ENCODE assay signal across 8 mouse cellular contexts in the genomic region with DNA sequence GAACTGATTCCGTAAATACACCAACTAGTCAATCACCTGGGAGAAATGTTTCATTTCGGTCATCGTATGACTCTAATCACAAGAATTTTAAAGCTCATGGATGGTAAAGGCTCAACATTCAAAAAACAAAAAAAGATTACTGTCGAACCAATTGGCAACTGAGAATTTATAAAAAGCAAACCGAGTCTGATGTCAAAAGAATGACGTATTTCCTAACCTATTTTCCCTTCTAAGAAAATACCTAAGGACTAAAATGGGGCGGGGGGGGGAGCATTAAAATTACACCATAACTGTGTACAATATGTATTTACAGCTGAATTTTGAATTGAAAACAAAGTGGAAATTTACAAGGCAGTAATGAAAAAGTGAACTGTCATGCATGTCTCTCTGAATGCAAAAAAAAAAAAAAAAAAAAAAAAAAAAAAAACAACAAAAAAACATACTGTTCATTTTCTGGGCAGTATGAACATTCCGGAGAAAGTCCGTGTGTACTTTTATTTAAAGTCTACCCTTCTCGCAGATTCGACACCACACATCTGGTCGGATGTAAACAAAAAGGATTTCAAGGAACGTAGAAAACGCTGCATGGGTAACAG. TPM values are rescaled to one million over a fixed set of nuclear protein-coding genes. Genes with fewer than 3 reads are reported as not detected.
A peak's percentile ranks its signal among the peaks of the same experiment; 100 is the strongest.
DNase-seq lines count a peak whose midpoint lies in the region; ATAC-seq and TF ChIP-seq lines count a peak whose summit lies in the region.

No protein-coding gene starts in this region.

- H3K9ac ChIP-seq in heart, embryonic 13.5 days = peak overlapping the region; percentile 91
- H3K9ac ChIP-seq in ES-E14 (ENCODE audit: insufficient read depth, low read depth, low read length, poor library complexity, severe bottlenecking) = peak overlapping the region; percentile 97
- H3K9ac ChIP-seq in forebrain, embryonic 15.5 days (replicated peaks) = peak overlapping the region; percentile 56
- H3K9ac ChIP-seq in liver, postnatal 0 days (replicated peaks) = peak overlapping the region; percentile 82

- in situ Hi-C loops in ES-E14 (cut with MboI; ENCODE audit: low sequenced_read_pairs in 2 of 2, unreplicated experiment in 2 of 2) = no loop called here

- peaks cover 23% of the 10 kb centered on the region for H3K36me3 ChIP-seq in heart, embryonic 13.5 days
- H3K36me3 ChIP-seq in ES-E14 (ENCODE audit: control insufficient read depth, insufficient read depth, low read length, poor library complexity, severe bottlenecking) = peaks cover 3% of the 10 kb centered on the region
- peaks cover 16% of the 10 kb centered on the region for H3K36me3 ChIP-seq in forebrain, embryonic 15.5 days
- peaks cover 21% of the 10 kb centered on the region for H3K36me3 ChIP-seq in liver, postnatal 0 days (replicated peaks; ENCODE audit: insufficient read depth, low read length)

- ATAC-seq in heart, embryonic 13.5 days (ENCODE audit: extremely low read depth, insufficient number of reproducible peaks, low FRiP score, low TSS enrichment) = no peak
- no peak for ATAC-seq in forebrain, embryonic 15.5 days (replicated peaks)
- ATAC-seq in liver, postnatal 0 days = no peak
- no peak for ATAC-seq in erythroid progenitor cell, adult 5-6 weeks (replicated peaks; ENCODE audit: low FRiP score, poor library complexity, severe bottlenecking)

- H3K4me3 ChIP-seq in heart, embryonic 13.5 days = peak overlapping the region; percentile 85
- H3K4me3 ChIP-seq in ES-E14 (ENCODE audit: insufficient read depth in 1 of 2, low read depth in 1 of 2, low read length in 2 of 2, poor library complexity in 1 of 2, severe bottlenecking in 1 of 2) = peak overlapping the region; percentile 87 to 97
- peak overlapping the region; percentile 54 for H3K4me3 ChIP-seq in forebrain, embryonic 15.5 days
- peak overlapping the region; percentile 70 for H3K4me3 ChIP-seq in liver, postnatal 0 days (ENCODE audit: low read depth, low read length)

- H3K27ac ChIP-seq in heart, embryonic 13.5 days (replicated peaks) = peak overlapping the region; percentile 97
- peak overlapping the region; percentile 87 for H3K27ac ChIP-seq in ES-E14 (ENCODE audit: insufficient read depth, low read depth, low read length, poor library complexity, severe bottlenecking)
- peak overlapping the region; percentile 78 for H3K27ac ChIP-seq in forebrain, embryonic 15.5 days (replicated peaks)
- peak overlapping the region; percentile 95 for H3K27ac ChIP-seq in liver, postnatal 0 days (ENCODE audit: low read depth)

- 20% methylated on average over 14 of the region's 14 CpGs for WGBS in heart, embryonic 13.5 days
- 25% methylated on average over 14 of the region's 14 CpGs for WGBS in forebrain, embryonic 15.5 days
- WGBS in liver, postnatal 0 days (ENCODE audit: insufficient replicate concordance) = 23% methylated on average over 14 of the region's 14 CpGs

- H3K4me1 ChIP-seq in heart, embryonic 13.5 days = peaks cover 19% of the 10 kb centered on the region
- H3K4me1 ChIP-seq in ES-E14 (ENCODE audit: control insufficient read depth in 2 of 2, insufficient read depth in 2 of 2, low read length in 2 of 2, poor library complexity in 1 of 2) = peaks cover 0 to 2% of the 10 kb centered on the region in 2 experiments; a peak in 1 of 4 replicates
- H3K4me1 ChIP-seq in forebrain, embryonic 15.5 days = peaks cover 13% of the 10 kb centered on the region
- peaks cover 5% of the 10 kb centered on the region; the same call in 1 of the 2 replicates for H3K4me1 ChIP-seq in liver, postnatal 0 days (ENCODE audit: insufficient read depth)

- TF ChIP-seq CTCF in liver, postnatal 0 days (IDR thresholded peaks at IDR 0.05; ENCODE audit: low read depth) = no peak

- no peaks in the 10 kb centered on the region for H3K9me3 ChIP-seq in heart, embryonic 13.5 days
- H3K9me3 ChIP-seq in ES-E14 (ENCODE audit: control insufficient read depth, insufficient read depth, low read depth, low read length) = no peaks in the 10 kb centered on the region
- H3K9me3 ChIP-seq in forebrain, embryonic 15.5 days = no peaks in the 10 kb centered on the region
- no peaks in the 10 kb centered on the region for H3K9me3 ChIP-seq in liver, postnatal 0 days (ENCODE audit: low read length)

- no peak for DNase-seq in heart, postnatal 4 days
- DNase-seq in ES-E14 (ENCODE audit: low read depth, low spot score) = no peak
- no peak for DNase-seq in liver, postnatal 0 days
- DNase-seq in layer of hippocampus, adult 8-10 months (ENCODE audit: low spot score in 2 of 2) = no peak
- no peak for DNase-seq in embryo, embryonic 11 days

- H3K27me3 ChIP-seq in heart, embryonic 13.5 days (replicated peaks) = no peaks in the 10 kb centered on the region
- no peaks in the 10 kb centered on the region for H3K27me3 ChIP-seq in forebrain, embryonic 15.5 days
- no peaks in the 10 kb centered on the region for H3K27me3 ChIP-seq in liver, postnatal 0 days (ENCODE audit: insufficient read depth, low read length)

- H3K4me2 ChIP-seq in heart, embryonic 13.5 days = peak overlapping the region; percentile 81
- peak overlapping the region; percentile 60 for H3K4me2 ChIP-seq in forebrain, embryonic 15.5 days (replicated peaks)
- H3K4me2 ChIP-seq in liver, postnatal 0 days (ENCODE audit: low read depth, low read length) = peak overlapping the region; percentile 83

- no peak for TF ChIP-seq EP300 in liver, postnatal 0 days (IDR thresholded peaks at IDR 0.05; ENCODE audit: low read depth)

TF ChIP-seq in ES-E14, 5 proteins besides CTCF, POLR2A, EP300 and RAD21:
- TF ChIP-seq MAFK (IDR thresholded peaks at IDR 0.05; ENCODE audit: insufficient read depth, low read depth, low read length) = no peak
- peak; percentile 38; the same call in 1 of the 2 replicates for TF ChIP-seq ZNF384 (IDR thresholded peaks at IDR 0.05; ENCODE audit: low read depth, low read length)

RNA-seq across cellular contexts. Expression of a gene that starts 0.6 kb away (rescaled TPM):
- 20.9 and 22.6 TPM in 2 replicates for polyA plus RNA-seq in heart, embryonic 13.5 days (2015; fragmentation: Nextera tagmentation; extraction: Ambion mirVana)
- total RNA-seq in heart, postnatal 4 days (2021) = 10 to 100 TPM; 20.9 to 21.5 TPM
- total RNA-seq in ES-E14 (2012; rRNA removed) = 22.6 and 23.4 TPM in 2 replicates
- 33.9 and 35.8 TPM in 2 replicates for polyA plus RNA-seq in forebrain, embryonic 15.5 days (2015; fragmentation: Nextera tagmentation; extraction: Ambion mirVana)
- polyA plus RNA-seq in liver, postnatal 0 days (2015; fragmentation: Nextera tagmentation; extraction: Ambion mirVana) = 5.4 and 5.7 TPM in 2 replicates
- 18.7 and 25.2 TPM in 2 replicates for total RNA-seq in erythroid progenitor cell, adult 5-6 weeks (2015; ENCODE audit: low replicate concordance)
- total RNA-seq in erythroid progenitor cell, adult 5-6 weeks (2017; ENCODE audit: low replicate concordance) = 6.9 and 8.3 TPM in 2 replicates
- 10 to 100 TPM; 37.1 to 51.1 (median 45.9) TPM for total RNA-seq in layer of hippocampus, adult 8-10 months (2022)

RNA-seq across cellular contexts. Expression of a gene that starts 15.6 kb away (rescaled TPM):
- polyA plus RNA-seq in heart, embryonic 13.5 days (2015; fragmentation: Nextera tagmentation; extraction: Ambion mirVana) = 9.7 and 10.6 TPM in 2 replicates
- total RNA-seq in heart, postnatal 4 days (2021) = 10 to 100 TPM; 11.2 to 12.2 TPM
- 2.9 and 5.2 TPM in 2 replicates for total RNA-seq in ES-E14 (2012; rRNA removed)
- 7.5 and 7.8 TPM in 2 replicates for polyA plus RNA-seq in forebrain, embryonic 15.5 days (2015; fragmentation: Nextera tagmentation; extraction: Ambion mirVana)
- 8.6 and 9.2 TPM in 2 replicates for polyA plus RNA-seq in liver, postnatal 0 days (2015; fragmentation: Nextera tagmentation; extraction: Ambion mirVana)
- 3.6 TPM in 1 of 2 replicates, not detected in the other for total RNA-seq in erythroid progenitor cell, adult 5-6 weeks (2015; ENCODE audit: low replicate concordance)
- 2.4 TPM in 1 of 2 replicates, not detected in the other for total RNA-seq in erythroid progenitor cell, adult 5-6 weeks (2017; ENCODE audit: low replicate concordance)
- total RNA-seq in layer of hippocampus, adult 8-10 months (2022) = 10 to 100 TPM in 2 of 4 experiments, 1 to 10 TPM in 2; 8.5 to 11.0 (median 9.9) TPM

RNA-seq across cellular contexts. Expression of a gene that starts 31.2 kb away (rescaled TPM):
- polyA plus RNA-seq in heart, embryonic 13.5 days (2015; fragmentation: Nextera tagmentation; extraction: Ambion mirVana) = 273 and 298 TPM in 2 replicates
- 100 to 1,000 TPM; 230 to 249 TPM for total RNA-seq in heart, postnatal 4 days (2021)
- total RNA-seq in ES-E14 (2012; rRNA removed) = 52.4 and 53.4 TPM in 2 replicates
- 257 and 282 TPM in 2 replicates for polyA plus RNA-seq in forebrain, embryonic 15.5 days (2015; fragmentation: Nextera tagmentation; extraction: Ambion mirVana)
- polyA plus RNA-seq in liver, postnatal 0 days (2015; fragmentation: Nextera tagmentation; extraction: Ambion mirVana) = 14.3 and 16.2 TPM in 2 replicates
- 12.6 and 13.4 TPM in 2 replicates for total RNA-seq in erythroid progenitor cell, adult 5-6 weeks (2015; ENCODE audit: low replicate concordance)
- total RNA-seq in erythroid progenitor cell, adult 5-6 weeks (2017; ENCODE audit: low replicate concordance) = 26.7 and 27.3 TPM in 2 replicates
- total RNA-seq in layer of hippocampus, adult 8-10 months (2022) = 100 to 1,000 TPM; 244 to 283 (median 271) TPM
